Comparison of ENCODE assay signal across 8 mouse cellular contexts in genomic region chr12:69986786-69987497, GRCm38 (mm10). TPM values are rescaled to one million over a fixed set of nuclear protein-coding genes. Genes with fewer than 3 reads are reported as not detected.
DNase-seq lines count a peak whose midpoint lies in the region; ATAC-seq lines count a peak whose summit lies in the region.

Gene Sav1 (minus strand): TSS chr12:69987002.

- H3K27me3 ChIP-seq in embryonic facial prominence, embryonic 12.5 days: no peaks in the 10 kb centered on the region
- H3K27me3 ChIP-seq in limb, embryonic 10.5 days (ENCODE audit: low read depth, poor library complexity, severe bottlenecking): no peaks in the 10 kb centered on the region
- no peaks in the 10 kb centered on the region for H3K27me3 ChIP-seq in midbrain, embryonic 12.5 days

- ATAC-seq in embryonic facial prominence, embryonic 12.5 days (ENCODE audit: insufficient number of reproducible peaks, insufficient read depth, low FRiP score, low TSS enrichment): peak; percentile 86
- peak; percentile 95 for ATAC-seq in midbrain, embryonic 12.5 days (ENCODE audit: low FRiP score, low read depth)

- H3K9ac ChIP-seq in embryonic facial prominence, embryonic 12.5 days: peak within 1 kb of the TSS; percentile 90
- peak within 1 kb of the TSS; percentile 95 for H3K9ac ChIP-seq in midbrain, embryonic 12.5 days (replicated peaks)

- peaks cover 17% of the 10 kb centered on the region for H3K36me3 ChIP-seq in embryonic facial prominence, embryonic 12.5 days
- peaks cover 26% of the 10 kb centered on the region for H3K36me3 ChIP-seq in limb, embryonic 10.5 days
- H3K36me3 ChIP-seq in midbrain, embryonic 12.5 days: peaks cover 24% of the 10 kb centered on the region; the same call in 1 of the 2 replicates

- peak within 1 kb of the TSS; percentile 70 for H3K4me3 ChIP-seq in embryonic facial prominence, embryonic 12.5 days
- peak within 1 kb of the TSS; percentile 92 for H3K4me3 ChIP-seq in limb, embryonic 10.5 days
- peak within 1 kb of the TSS; percentile 88 for H3K4me3 ChIP-seq in midbrain, embryonic 12.5 days

- peak; percentile 88 for DNase-seq in 3134 (ENCODE audit: extremely low read depth, insufficient read length, low spot score)
- peak; percentile 93 to 94 for DNase-seq in adrenal gland, postnatal 36 days
- DNase-seq in heart, adult 11 months: peak; percentile 99
- peak; percentile 94 for DNase-seq in kidney, adult 18-20 months
- peak; percentile 90 for DNase-seq in limb, embryonic 10.5 days (ENCODE audit: low spot score)
- DNase-seq in skeletal muscle tissue, adult 2 months (ENCODE audit: low read depth, low spot score): peak; percentile 88

- under 1% methylated on average over 96 of the region's 102 CpGs for WGBS in embryonic facial prominence, embryonic 12.5 days
- under 1% methylated on average over 102 of the region's 102 CpGs for WGBS in limb, embryonic 10.5 days
- WGBS in midbrain, embryonic 12.5 days: under 1% methylated on average over 88 of the region's 102 CpGs

- H3K9me3 ChIP-seq in embryonic facial prominence, embryonic 12.5 days: no peaks in the 10 kb centered on the region
- no peaks in the 10 kb centered on the region for H3K9me3 ChIP-seq in limb, embryonic 10.5 days (replicated peaks)
- no peaks in the 10 kb centered on the region for H3K9me3 ChIP-seq in midbrain, embryonic 12.5 days

- H3K4me1 ChIP-seq in embryonic facial prominence, embryonic 12.5 days: peaks cover 10% of the 10 kb centered on the region
- peaks cover 12% of the 10 kb centered on the region for H3K4me1 ChIP-seq in limb, embryonic 10.5 days
- H3K4me1 ChIP-seq in midbrain, embryonic 12.5 days: peaks cover 12% of the 10 kb centered on the region

- peak within 1 kb of the TSS; percentile 93 for H3K27ac ChIP-seq in embryonic facial prominence, embryonic 12.5 days
- H3K27ac ChIP-seq in limb, embryonic 10.5 days: peak within 1 kb of the TSS; percentile 98
- peak within 1 kb of the TSS; percentile 89 for H3K27ac ChIP-seq in midbrain, embryonic 12.5 days (replicated peaks)

- peak within 1 kb of the TSS; percentile 74 for H3K4me2 ChIP-seq in embryonic facial prominence, embryonic 12.5 days (replicated peaks)
- peak within 1 kb of the TSS; percentile 77 for H3K4me2 ChIP-seq in midbrain, embryonic 12.5 days (replicated peaks)

RNA-seq across cellular contexts. Expression of gene Sav1, which starts in this region (rescaled TPM):
- 10 to 100 TPM; 47.0 to 57.7 TPM for total RNA-seq in adrenal gland, postnatal 36 days (2021)
- polyA plus RNA-seq in embryonic facial prominence, embryonic 12.5 days (2016; fragmentation: Nextera tagmentation; extraction: Ambion mirVana): 11.9 and 12.9 TPM in 2 replicates
- 8.7 and 9.3 TPM in 2 replicates for polyA plus RNA-seq in limb, embryonic 10.5 days (2016; fragmentation: Nextera tagmentation; extraction: Ambion mirVana)
- 7.3 and 8.1 TPM in 2 replicates for polyA plus RNA-seq in midbrain, embryonic 12.5 days (2016; fragmentation: Nextera tagmentation; extraction: Ambion mirVana)

Comparison
In these comparisons a context has a peak if more than half of its experiments do, and no peak if none do; other contexts are left out.
1. Peak in every context shown above with its lines: DNase-seq, ATAC-seq, H3K4me3 ChIP-seq and H3K27ac ChIP-seq.